Mouse (Mus musculus) G1E (cell line): ENCODE results near the gene Prkca.

Source experiments
- GATA1 ChIP-seq: IDR thresholded peaks from 2 replicates; pipeline ENCODE4 v1.6.1; 2012; ENCODE audit warnings: borderline replicate concordance, low read length, inconsistent platforms, mixed read lengths
- TAL1 ChIP-seq: conservative IDR thresholded peaks from 2 replicates; pipeline ENCODE4 v1.6.1; 2012; ENCODE audit warnings: low read depth, low read length, inconsistent platforms, mixed read lengths

DNA sequence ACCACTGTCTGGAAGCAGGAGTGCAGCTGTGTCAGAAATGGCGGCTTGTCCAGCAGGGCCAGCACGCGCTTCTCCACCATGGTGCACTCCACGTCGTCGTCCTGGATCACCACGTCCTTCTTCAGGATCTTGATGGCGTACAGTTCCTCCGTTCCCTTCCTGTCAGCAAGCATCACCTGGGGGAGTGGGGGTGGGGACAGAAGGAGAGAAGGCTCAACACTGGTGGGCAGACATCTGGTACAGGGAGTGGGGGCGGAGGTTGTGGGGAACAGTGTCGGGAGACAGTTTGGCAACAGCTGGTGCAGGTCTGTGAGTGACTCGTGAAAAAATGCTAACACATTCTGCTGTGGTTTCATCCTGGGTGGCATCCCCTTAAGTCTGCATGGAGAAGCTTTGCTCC is 359.8 kb downstream of the Prkca start:
- no peak for TF ChIP-seq GATA1
- no peak for TF ChIP-seq TAL1
